Mouse (Mus musculus) liver, embryonic 14.5 days (tissue): ENCODE measurements at regions not wholly inside any gene's neighbourhood (a gene's known extent, or its start where the extent isn't known, plus 50 kb on each side); places are given as distances from the start of the nearest gene placed in this dataset.

Experiments used
- CTCF ChIP-seq: IDR thresholded peaks from 2 replicates; pipeline ENCODE4 v1.5.1; 2016; ENCODE audit warnings: antibody characterized with exemption, low read depth, control low read depth
- EP300 ChIP-seq: IDR thresholded peaks from 2 replicates; pipeline ENCODE4 v1.6.1; 2016; ENCODE audit warnings: antibody characterized with exemption, low read depth

- no peak for TF ChIP-seq CTCF
- TF ChIP-seq EP300: no peak
Measured at GRCm38 (mm10) chr16:63351511-63352125, 497.5 kb downstream of the Pros1 start.
